Mouse (Mus musculus) liver, embryonic 11.5 days (tissue): ENCODE data around the gene Klk7. TPM values are rescaled to one million over a fixed set of nuclear protein-coding genes. Genes with fewer than 3 reads are reported as not detected.
A peak's percentile ranks its signal among the peaks of the same experiment; 100 is the strongest.

ENCODE experiments used
- ATAC-seq: fragments of 200-750 bp; cut with Nextera tagmentation; replicated peaks from 2 replicates; pipeline ENCODE4 v1.8.0; 2017; ENCODE audit warnings: moderate number of reproducible peaks, mild to moderate bottlenecking, moderate TSS enrichment, moderate library complexity; ENCODE audit not compliant: low FRiP score
- DNase-seq: peaks from one replicate; pipeline ENCODE4 v3.0.0-alpha.2; 2017; ENCODE audit warnings: low spot score
- H3K27ac ChIP-seq: fragments of 300-500 bp; sonication (generic); 2 replicates; pipeline ENCODE4 v1.5.1; 2014; ENCODE audit warnings: mild to moderate bottlenecking, low read depth, low read length, control low read depth
- H3K27me3 ChIP-seq: fragments of 300-500 bp; sonication (generic); replicated peaks from 2 replicates; pipeline ENCODE4 v1.6.1; 2014; ENCODE audit warnings: low read length, mixed read lengths; ENCODE audit not compliant: control insufficient read depth, insufficient read depth
- H3K36me3 ChIP-seq: fragments of 300-500 bp; sonication (generic); 2 replicates; pipeline ENCODE4 v1.6.1; 2014; ENCODE audit warnings: mild to moderate bottlenecking, low read length, moderate library complexity, mixed read lengths; ENCODE audit not compliant: control insufficient read depth, insufficient read depth
- H3K4me1 ChIP-seq: fragments of 300-500 bp; sonication (generic); replicated peaks from 2 replicates; pipeline ENCODE4 v1.6.1; 2014; ENCODE audit warnings: low read length, mixed read lengths; ENCODE audit not compliant: control insufficient read depth, insufficient read depth
- H3K4me2 ChIP-seq: fragments of 300-500 bp; sonication (generic); 2 replicates; pipeline ENCODE4 v1.6.1; 2014; ENCODE audit warnings: mild to moderate bottlenecking, control low read depth, moderate library complexity
- H3K4me3 ChIP-seq: fragments of 300-500 bp; sonication (generic); 2 replicates; pipeline ENCODE4 v1.5.1; 2014; ENCODE audit warnings: low read depth, low read length, control low read depth
- H3K9ac ChIP-seq: fragments of 300-500 bp; sonication (generic); 2 replicates; pipeline ENCODE4 v1.6.1; 2014; ENCODE audit warnings: low read depth, low read length, control low read depth
- H3K9me3 ChIP-seq: fragments of 300-500 bp; sonication (generic); 2 replicates; pipeline ENCODE4 v1.6.1; 2016; ENCODE audit warnings: low read length, inconsistent platforms, mixed read lengths; ENCODE audit not compliant: control insufficient read depth
- WGBS: fragments of 180-500 bp; shearing (Covaris S2); extraction: QIAGEN DNeasy Blood & Tissue Kit; methylation state at CpG from one replicate; pipeline ENCODE4 v1.1.7; 2014; 5-methylcytosine and 5-hydroxymethylcytosine counted together
- polyA plus RNA-seq: library from polyadenylated mRNA; unstranded; fragments of >200 nt; fragmentation: Nextera tagmentation; extraction: Ambion mirVana; gene quantifications from 2 replicates; pipeline ENCODE4 v1.2.1, GENCODE M21; 2014

Klk7 gene
- polyA plus RNA-seq, 1 experiment from 2014 or later: not detected

DNA sequence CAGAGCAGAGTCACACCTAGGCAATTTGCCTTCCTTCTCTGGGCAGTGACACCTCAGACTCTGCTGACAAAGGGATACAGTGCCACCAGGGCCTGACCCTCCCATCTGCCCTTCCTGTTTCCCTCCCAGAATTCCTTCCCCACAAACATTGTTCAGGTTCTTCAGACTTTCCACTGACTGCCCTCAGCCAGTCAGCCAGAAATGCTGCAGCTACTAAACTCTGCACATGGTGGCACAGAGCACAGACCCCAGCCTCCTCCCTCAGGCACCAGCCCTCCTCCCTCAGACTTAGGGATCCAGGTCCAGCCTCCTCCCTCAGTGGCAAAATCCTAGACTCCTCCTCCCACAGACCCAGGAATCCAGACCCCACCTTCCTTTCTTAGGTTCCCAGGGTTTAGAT lies 5.7 kb downstream of the Klk7 start:
- Histone ChIP-seq H3K27ac (no peak overlapping the region), H3K9me3 (no peaks in the 10 kb centered on the region), H3K4me2 (no peak overlapping the region), H3K36me3 (no peaks in the 10 kb centered on the region), H3K27me3 (no peaks in the 10 kb centered on the region), H3K4me1 (no peaks in the 10 kb centered on the region), H3K4me3 (no peak overlapping the region), H3K9ac (no peak overlapping the region)
- DNase-seq: peak; percentile 7
- ATAC-seq: no peak

DNA sequence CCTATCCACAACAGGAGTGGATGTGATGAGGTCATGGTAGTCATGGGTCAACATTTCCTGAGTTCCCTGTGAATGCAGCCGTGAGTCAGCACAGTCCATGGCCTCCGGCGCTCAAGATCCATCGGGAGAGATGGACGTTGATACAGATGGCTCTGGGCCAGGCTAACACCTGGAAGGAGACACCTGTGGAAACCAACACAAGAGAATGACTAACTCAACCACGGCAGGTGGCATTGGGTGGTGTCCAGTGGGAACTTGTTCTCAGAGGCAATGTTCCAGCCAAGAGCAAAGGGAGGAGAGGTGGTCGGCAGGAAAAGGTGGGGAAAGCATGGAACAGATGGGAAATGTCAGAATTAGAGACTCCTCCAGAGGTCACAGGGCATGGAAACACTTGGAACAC lies 10.5 kb downstream of the Klk7 start:
- DNase-seq: no peak
- H3K9me3 ChIP-seq: no peaks in the 10 kb centered on the region
- no peaks in the 10 kb centered on the region for H3K27me3 ChIP-seq
- no peaks in the 10 kb centered on the region for H3K36me3 ChIP-seq
- H3K9ac ChIP-seq: no peak overlapping the region
- no peaks in the 10 kb centered on the region for H3K4me1 ChIP-seq
- no peak overlapping the region for H3K4me2 ChIP-seq
- no peak overlapping the region for H3K27ac ChIP-seq
- 82% methylated on average over 7 of the region's 7 CpGs for WGBS
- no peak overlapping the region for H3K4me3 ChIP-seq
- no peak for ATAC-seq

DNA sequence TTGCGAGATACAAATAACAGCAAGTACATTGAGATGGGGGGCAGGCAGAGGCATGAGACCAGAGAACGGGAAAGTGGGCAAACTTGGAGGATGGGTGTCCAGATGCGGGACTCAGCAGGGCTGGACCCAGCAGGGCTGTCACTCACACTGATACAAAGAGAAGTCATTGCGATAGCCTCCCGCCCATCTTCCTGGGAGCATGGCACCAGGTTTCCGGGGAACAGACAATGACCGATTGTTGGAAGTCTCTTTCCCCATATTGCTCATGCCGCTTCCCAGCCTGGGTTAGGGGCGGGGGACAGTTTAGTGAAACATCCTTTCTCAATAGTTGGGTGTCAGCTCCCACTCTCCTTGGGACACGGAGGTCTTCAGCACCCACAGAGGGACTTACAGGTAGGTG lies 13.1 kb downstream of the Klk7 start, which contains the start of gene Klk6:
Klk6 (plus strand) TSS at position 301 of the 400 bp plus-strand sequence.
- no peak for ATAC-seq
- WGBS: 82% methylated on average over 10 of the region's 10 CpGs
- no peaks in the 10 kb centered on the region for H3K27me3 ChIP-seq

DNA sequence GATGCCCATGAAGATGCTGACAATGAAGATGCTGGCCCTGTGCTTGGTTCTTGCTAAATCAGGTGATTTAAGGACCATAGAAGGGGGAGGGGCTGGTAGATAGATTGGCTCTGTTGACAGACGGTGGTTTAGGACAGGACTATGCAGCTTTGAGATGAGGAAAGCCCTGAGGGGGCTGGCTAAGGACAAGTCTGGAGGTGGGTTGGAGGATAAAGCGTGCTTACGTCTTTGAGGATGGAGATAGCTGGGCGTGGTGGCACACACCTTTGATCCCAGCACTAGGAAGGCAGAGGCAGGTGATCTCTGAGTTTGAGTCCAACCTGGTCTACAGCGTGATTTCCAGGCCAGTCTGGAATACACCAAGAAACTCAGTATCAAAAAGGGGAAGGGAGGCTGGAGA lies 15.0 kb downstream of the Klk7 start:
- Histone ChIP-seq H3K9me3 (no peaks in the 10 kb centered on the region), H3K36me3 (no peaks in the 10 kb centered on the region), H3K9ac (no peak overlapping the region), H3K27ac (no peak overlapping the region), H3K27me3 (no peaks in the 10 kb centered on the region), H3K4me3 (no peak overlapping the region), H3K4me1 (no peaks in the 10 kb centered on the region), H3K4me2 (no peak overlapping the region)
- 74% methylated on average over 5 of the region's 5 CpGs for WGBS
- ATAC-seq (no peak), DNase-seq (no peak)

More for the DNA sequence above, 13.1 kb downstream of the Klk7 start, which contains the start of gene Klk6:
- Histone ChIP-seq H3K36me3 (no peaks in the 10 kb centered on the region), H3K9ac (no peak within 1 kb of the TSS), H3K4me1 (no peaks in the 10 kb centered on the region), H3K4me2 (no peak within 1 kb of the TSS), H3K4me3 (no peak within 1 kb of the TSS), H3K9me3 (no peaks in the 10 kb centered on the region), H3K27ac (no peak within 1 kb of the TSS)
- no peak for DNase-seq

DNA sequence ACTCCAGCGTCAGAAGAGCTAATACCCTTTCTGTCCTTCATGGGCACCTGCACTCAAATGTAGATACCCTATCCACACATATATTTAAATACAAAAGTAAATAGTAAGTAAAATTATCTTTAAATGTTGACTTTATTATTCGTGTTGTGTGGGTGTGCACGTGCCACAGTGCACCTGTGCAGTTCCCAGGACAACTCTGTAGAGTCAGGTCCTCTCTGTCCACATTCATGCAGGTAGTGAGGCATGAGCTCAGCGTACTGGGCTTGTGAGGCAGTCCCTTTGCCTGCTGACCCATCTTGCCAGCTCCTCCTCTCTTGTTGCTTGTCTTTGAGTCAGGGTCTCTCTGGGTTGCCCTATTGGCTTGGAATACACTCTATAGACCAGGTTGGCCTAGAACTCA lies 16.6 kb downstream of the Klk7 start:
- no peaks in the 10 kb centered on the region for H3K4me1 ChIP-seq

DNA sequence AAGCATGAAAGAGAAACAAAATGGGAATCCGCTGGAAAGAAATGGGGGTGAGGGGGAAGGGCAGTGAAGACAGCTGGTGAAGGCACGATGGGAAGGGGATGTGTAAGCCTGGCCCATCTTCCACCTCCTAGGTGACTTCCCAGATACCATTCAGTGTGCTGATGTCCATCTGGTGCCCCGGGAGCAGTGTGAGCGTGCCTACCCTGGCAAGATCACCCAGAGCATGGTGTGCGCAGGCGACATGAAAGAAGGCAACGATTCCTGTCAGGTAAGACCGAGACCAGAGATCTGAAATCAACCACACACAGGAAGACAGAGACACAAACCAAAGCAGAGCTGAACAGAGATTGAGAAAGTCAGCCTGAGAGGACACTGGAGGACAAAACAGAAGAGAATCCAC lies 17.9 kb downstream of the Klk7 start:
- no peak overlapping the region for H3K4me2 ChIP-seq
- DNase-seq: no peak
- no peak for ATAC-seq
- no peaks in the 10 kb centered on the region for H3K27me3 ChIP-seq
- H3K4me3 ChIP-seq: no peak overlapping the region
- H3K27ac ChIP-seq: no peak overlapping the region
- no peak overlapping the region for H3K9ac ChIP-seq
- H3K4me1 ChIP-seq: no peaks in the 10 kb centered on the region
- no peaks in the 10 kb centered on the region for H3K9me3 ChIP-seq
- 81% methylated on average over 8 of the region's 8 CpGs for WGBS
- no peaks in the 10 kb centered on the region for H3K36me3 ChIP-seq

More for the DNA sequence above, 16.6 kb downstream of the Klk7 start:
- Histone ChIP-seq H3K27ac (no peak overlapping the region), H3K9me3 (no peaks in the 10 kb centered on the region), H3K4me2 (no peak overlapping the region), H3K4me3 (no peak overlapping the region), H3K9ac (no peak overlapping the region), H3K36me3 (no peaks in the 10 kb centered on the region), H3K27me3 (no peaks in the 10 kb centered on the region)
- no peak for DNase-seq
- WGBS: 79% methylated on average over 4 of the region's 4 CpGs
- no peak for ATAC-seq

DNA sequence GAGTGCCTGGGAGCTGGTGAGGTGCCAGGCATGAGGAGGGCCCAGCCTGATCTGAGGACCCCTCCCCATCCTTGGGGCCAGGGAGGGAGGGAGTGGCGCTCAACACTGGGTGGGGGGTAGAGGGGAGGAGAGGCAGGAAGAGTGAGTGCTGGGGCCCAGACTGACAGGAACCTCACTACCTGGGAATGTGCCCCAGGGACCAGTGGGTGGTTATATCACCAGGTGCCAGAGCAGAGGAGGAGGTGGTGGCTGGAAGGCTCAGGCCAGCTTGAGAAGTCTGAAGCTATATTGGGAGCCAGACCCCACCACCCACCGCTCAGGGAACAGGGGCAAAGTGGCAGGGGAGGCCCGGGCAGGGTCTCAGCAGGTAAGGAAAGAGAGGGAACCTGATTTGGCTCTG lies 30.6 kb downstream of the Klk7 start, which contains the start of gene Klk5:
Klk5 (plus strand) TSS at position 271 of the 400 bp plus-strand sequence.
- Histone ChIP-seq H3K9ac (no peak within 1 kb of the TSS), H3K4me3 (no peak within 1 kb of the TSS), H3K9me3 (no peaks in the 10 kb centered on the region), H3K27me3 (no peaks in the 10 kb centered on the region), H3K27ac (no peak within 1 kb of the TSS), H3K4me2 (no peak within 1 kb of the TSS), H3K4me1 (no peaks in the 10 kb centered on the region), H3K36me3 (no peaks in the 10 kb centered on the region)
- ATAC-seq (no peak), DNase-seq (no peak)
- 39% methylated on average over 3 of the region's 3 CpGs for WGBS

DNA sequence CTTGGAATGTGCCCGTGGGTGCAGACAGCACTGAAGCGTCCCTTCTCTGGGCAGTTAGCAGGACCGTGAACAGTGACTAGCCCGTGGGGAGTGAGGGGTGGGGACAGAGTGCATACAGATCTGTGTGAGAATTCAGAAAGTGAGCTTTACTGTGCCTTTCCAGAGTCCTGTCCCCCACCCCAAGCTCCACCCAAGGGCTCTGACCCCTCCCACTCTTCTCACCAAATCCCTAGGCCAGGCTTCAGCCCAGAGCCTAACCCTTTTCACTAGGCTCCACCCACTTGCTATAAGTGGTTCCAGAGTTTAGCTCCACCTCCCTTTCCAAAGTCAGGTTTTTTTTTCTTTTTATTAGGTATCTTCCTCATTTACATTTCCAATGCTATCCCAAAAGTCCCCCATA lies 32.7 kb downstream of the Klk7 start:
- H3K4me3 ChIP-seq: no peak overlapping the region
- H3K4me2 ChIP-seq: no peak overlapping the region
- ATAC-seq (no peak), DNase-seq (no peak)
- H3K9ac ChIP-seq: no peak overlapping the region
- no peaks in the 10 kb centered on the region for H3K36me3 ChIP-seq
- H3K9me3 ChIP-seq: no peaks in the 10 kb centered on the region
- 93% methylated on average over 4 of the region's 4 CpGs for WGBS
- H3K27me3 ChIP-seq: no peaks in the 10 kb centered on the region
- H3K27ac ChIP-seq: no peak overlapping the region
- no peaks in the 10 kb centered on the region for H3K4me1 ChIP-seq

DNA sequence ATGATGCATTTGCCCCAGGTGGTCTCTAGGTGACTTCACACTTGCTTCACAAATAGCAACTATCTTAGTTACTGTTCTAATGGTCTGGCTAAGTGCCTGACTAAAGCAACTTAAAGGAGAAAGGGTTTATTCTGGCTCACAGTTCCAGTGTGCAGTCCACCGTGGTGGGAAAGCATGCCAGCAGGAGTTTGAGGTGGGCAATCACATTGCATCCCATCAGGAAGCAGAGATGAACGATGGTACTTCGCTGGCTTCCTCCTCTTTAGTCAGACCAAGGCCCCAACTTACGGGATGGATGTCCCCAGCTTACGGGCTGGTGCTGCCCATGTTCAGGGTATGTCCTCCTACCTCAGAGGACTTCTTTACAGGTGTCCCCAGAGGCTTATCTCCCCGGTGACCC lies 40.5 kb downstream of the Klk7 start:
- H3K4me2 ChIP-seq: no peak overlapping the region
- no peaks in the 10 kb centered on the region for H3K4me1 ChIP-seq
- H3K27me3 ChIP-seq: no peaks in the 10 kb centered on the region
- 85% methylated on average over 6 of the region's 6 CpGs for WGBS
- H3K27ac ChIP-seq: no peak overlapping the region
- DNase-seq: no peak
- H3K9me3 ChIP-seq: no peaks in the 10 kb centered on the region
- no peak overlapping the region for H3K9ac ChIP-seq
- H3K4me3 ChIP-seq: no peak overlapping the region
- no peak for ATAC-seq
- H3K36me3 ChIP-seq: no peaks in the 10 kb centered on the region
